Mouse (Mus musculus) liver, adult 2 months (tissue): ENCODE data around the gene Fbxo33.

Experiments
- CTCF ChIP-seq: fragments of 200-500 bp; IDR thresholded peaks from 2 replicates; pipeline ENCODE4 v1.5.1; 2011; ENCODE audit warnings: low read depth, low read length, control low read depth
- POLR2A ChIP-seq: fragments of 200-500 bp; IDR thresholded peaks from 2 replicates; pipeline ENCODE4 v1.6.1; 2011; ENCODE audit warnings: low read length, control low read depth; ENCODE audit not compliant: insufficient read depth; ENCODE audit errors: extremely low read depth

DNA sequence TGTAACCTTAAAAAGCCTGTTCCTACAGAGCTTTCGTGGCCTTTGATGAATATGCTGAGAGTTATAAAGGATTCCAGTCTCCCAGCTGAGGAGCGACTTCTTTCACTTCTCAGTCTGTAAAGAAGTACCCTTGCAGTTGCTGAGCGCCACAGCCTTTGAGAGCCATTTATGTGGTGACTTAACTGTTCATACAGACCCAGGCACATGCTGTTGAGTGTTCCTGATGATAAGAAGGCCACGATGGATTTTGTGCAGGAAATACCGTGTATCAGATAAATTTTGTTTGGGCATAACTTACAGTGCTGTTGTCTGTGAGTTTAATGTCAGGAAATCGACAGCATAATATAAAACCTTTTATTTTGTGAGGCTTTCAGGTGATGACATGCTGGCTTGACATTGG lies 55.0 kb downstream of the Fbxo33 start:
- TF ChIP-seq POLR2A (no peak), CTCF (no peak)
